Mouse (Mus musculus): Measurements from ENCODE around the gene Sun1. TPM values are rescaled to one million over a fixed set of nuclear protein-coding genes. Genes with fewer than 3 reads are reported as not detected.

The Sun1 gene
- total RNA-seq, 2 experiments from 2014 or later = 109 to 132 TPM

DNA sequence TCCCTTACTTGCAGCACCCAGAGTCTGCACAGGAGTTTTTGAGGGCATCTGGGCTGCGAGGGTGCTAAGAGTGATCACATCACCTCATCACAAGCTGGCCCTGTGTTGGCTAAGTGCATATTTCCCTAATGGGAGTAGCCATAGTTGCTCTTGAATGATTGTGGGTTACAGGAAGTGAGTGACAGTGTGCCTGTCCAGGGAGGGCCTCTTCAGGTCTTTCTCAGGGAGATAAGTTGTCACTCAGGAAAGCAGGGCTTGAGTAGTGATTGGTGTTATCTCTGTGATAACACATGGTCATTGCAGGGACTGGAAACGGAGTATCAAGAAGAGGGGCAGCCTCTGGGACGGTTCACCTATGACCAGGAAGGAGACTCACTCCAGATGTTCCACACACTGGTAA lies 47.3 kb downstream of the Sun1 start:
- DNase-seq (ENCODE audit: low spot score in 2 of 2) = no peak

DNA sequence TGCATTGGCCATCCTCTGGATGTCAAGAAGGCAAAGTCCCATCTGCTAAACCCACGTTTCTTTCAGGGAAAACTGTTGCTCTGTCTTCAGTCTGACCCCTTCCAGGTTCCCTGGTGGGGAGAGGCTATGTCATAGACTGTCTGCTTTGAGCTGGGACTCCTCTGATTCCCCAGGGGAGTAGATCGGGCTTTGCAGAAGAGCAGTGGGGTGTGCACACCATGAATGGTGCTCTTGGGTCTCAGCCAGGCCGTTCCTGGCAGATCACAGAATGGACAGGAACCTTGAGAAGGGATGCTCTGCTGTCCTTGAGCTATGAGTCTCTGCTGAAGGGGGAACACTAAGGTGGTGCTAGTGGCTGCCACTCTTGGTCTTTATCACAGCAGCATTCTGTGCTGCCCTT lies 48.4 kb downstream of the Sun1 start:
- DNase-seq (ENCODE audit: low spot score in 2 of 2) = no peak

DNA sequence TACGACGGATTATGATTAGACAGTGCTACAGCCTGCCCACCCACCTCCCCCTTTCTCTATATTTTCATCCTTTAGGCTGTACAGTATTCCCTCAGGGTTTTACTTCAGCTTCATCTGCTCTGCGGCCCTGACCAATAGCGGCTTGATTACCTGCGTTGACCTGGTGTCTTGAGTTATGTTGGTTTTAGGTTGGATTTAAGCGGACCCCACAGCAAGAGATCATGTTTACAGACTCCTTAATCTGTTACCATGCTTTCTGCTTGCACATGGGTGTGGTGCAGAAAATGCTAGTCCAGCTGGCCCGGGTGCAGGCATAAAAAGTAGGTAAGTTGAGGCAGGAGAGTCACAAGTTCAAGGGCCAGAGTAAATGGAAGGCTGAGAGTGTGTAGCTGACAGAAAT lies 50.8 kb downstream of the Sun1 start:
- no peak for DNase-seq (ENCODE audit: low spot score in 2 of 2)

DNA sequence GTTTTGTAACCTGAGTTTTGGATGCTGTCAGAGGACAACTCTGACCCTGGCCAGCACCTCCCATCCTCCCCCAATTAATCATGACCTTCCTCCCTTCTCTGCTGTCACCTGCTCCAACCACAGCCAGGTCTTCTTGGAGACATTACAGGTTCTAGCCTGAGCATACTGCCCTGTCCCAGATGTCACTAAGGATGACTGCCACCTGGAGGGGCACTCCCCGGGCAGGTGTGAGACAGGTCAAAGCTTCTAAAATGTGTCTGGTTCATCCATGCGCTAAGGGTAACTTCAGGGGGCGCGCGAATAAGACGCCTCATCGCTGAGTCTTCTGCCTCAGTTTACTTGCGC lies 51.3 kb downstream of the Sun1 start:
- no peak for DNase-seq (ENCODE audit: low spot score in 2 of 2)

DNA sequence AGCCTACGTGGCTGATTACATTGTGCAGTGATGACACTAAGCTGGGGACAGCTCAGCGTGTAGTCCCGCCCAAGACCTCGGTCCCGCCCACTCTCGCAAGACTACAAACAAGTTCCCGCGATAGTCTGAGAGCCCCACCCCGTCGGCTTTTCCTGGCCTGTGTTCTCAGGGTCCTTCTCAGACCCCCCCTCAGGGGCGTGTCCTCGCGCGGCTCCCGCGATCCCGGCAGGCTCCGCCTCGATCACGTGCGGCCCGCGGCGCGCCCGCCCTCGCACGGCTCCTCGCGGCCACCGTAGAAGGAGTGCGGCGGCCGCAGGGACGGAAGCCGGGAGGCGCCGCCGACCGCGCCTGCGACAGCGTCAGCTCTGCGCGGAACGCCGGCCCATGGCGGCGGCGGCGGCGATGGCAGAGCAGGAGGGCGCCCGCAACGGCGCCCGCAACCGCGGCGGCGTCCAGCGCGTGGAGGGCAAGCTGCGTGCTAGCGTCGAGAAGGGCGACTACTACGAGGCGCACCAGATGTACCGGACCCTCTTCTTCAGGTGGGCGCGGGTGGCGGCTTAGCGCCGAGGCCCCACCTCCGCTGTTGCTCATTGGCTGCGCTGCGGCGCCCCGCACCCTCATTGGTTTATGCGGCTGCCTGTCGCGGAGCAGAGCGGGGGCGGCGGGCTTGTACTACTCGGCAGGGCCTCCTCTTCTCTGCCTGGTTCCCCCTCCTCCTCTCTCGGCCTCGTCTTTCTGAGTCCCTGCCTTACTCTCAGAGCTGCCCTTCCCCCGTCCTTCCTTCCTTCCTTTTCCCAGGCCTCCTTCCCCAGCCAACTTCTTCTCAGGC lies 51.9 kb downstream of the Sun1 start, which contains the start of gene Get4:
Get4 (plus strand) TSS at position 244 of the 829 bp plus-strand sequence.
- DNase-seq (ENCODE audit: low spot score in 2 of 2) = peak; percentile 94 to 97

DNA sequence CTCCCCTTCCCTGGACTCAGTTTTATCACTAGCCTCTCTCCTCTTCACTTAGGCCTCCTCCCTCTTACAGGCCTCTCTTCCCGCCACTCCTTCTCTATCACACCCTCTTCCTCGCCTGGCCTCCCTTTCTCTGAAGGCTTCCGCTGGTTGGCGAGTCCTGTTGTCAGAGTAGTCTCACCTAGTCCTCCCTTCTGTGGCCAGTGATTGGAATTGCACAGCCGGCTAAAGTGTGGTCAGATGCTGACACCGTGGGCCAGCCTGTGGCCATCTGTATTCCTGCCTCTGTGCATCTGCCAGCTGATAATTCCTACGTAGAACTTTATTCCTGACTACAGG lies 52.4 kb downstream of the Sun1 start:
- DNase-seq (ENCODE audit: low spot score in 2 of 2) = no peak

GRCm38 (mm10) chr5:139253301-139253741 lies 52.9 kb downstream of the Sun1 start:
- no peak for DNase-seq (ENCODE audit: low spot score in 2 of 2)

GRCm38 (mm10) chr5:139254938-139255337 lies 54.5 kb downstream of the Sun1 start:
- DNase-seq (ENCODE audit: low spot score in 2 of 2) = no peak

DNA sequence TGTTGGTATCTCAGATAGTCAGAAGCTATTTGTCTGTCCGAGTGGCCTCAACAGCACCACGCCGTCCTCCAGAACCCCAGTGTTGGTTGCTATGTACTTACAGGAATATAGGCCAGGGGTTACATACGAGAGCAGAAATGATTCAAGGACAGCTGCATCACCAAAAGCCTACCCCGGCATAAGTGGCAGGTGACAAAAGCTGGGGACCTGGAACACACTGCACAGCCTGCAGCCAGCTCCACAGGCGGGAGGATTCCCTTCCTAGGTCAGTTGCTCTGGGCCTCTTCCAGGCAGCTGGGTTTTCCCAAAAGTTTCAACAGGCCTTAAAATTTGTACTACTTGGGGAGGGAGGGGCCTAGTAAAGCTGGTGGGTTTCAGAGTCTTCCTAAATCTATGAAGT lies 55.3 kb downstream of the Sun1 start:
- no peak for DNase-seq (ENCODE audit: low spot score in 2 of 2)

- no peak for DNase-seq (ENCODE audit: low spot score in 2 of 2)
These were observed 55.9 kb downstream of the Sun1 start for GRCm38 (mm10) chr5:139256211-139256765.

DNA sequence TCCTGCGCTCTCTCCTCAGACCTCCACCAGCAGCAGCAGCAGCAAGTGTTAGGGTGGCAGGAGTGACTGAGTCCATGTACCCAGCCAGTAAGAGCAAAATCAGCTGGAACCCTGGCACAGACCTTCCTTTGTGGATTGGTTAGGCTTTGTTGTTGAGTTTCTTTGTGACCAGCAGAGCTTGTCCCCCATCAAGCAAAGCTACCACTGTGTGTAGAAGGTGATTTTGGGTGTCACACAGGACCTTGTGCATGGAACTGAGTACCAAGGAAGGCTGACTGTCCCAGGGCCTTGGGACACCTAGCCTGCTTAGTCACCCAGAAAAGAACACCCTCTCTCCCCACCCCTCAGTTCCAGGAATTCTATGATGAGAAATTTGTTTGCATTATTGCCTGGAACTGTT lies 56.8 kb downstream of the Sun1 start:
- DNase-seq (ENCODE audit: low spot score in 2 of 2) = no peak

GRCm38 (mm10) chr5:139257818-139258217 lies 57.4 kb downstream of the Sun1 start:
- no peak for DNase-seq (ENCODE audit: low spot score in 2 of 2)

DNA sequence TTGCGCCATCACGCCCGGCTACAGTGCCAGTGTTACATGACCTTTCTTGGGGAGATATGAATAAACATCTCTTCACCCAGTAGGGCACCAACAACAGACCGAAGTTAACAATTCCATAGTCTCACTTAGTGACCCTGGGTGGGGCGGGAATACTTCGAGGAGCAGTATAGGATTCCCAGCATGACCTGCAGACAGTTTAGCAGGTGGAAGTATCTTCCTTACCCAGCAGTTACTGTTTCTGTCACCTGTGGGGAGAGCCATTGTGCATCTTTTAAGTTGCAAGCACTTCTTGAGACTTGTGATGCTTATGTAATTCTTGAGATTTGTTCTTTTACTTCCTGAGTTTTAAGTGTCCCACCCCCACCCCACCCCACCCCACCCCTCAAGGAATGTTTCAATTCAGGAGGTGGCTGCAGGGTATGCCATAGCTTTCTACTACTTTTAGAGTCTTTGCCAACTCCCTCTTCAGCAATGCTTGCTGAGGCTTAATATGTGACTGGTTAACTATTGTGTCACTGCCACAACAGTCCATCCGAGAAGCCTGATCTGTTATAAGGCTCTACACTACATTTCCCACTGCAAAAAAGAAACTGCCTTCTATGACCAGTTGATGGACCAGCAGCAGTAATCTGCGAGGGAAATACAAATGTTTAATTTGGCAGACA lies 58.1 kb downstream of the Sun1 start:
- DNase-seq (ENCODE audit: low spot score in 2 of 2) = no peak

DNA sequence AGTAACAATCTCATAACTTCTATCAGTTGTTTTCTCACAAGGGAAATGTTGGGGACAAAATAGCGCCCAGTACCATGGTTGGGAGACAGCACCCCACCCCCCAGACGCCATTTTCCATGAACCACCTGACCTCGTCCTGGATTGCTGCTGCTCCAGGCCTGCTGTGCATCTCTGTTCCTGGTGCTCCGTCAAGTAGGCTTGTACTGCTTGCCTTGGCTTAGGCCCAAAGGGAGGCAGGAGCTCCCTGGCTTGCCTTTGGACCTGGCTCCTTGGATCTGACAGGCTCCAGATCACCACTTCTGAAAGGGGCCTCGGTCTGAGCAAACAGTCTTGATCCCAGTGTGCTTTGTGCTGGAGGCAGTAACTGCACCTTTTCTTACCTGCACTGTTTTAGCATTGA lies 59.4 kb downstream of the Sun1 start:
- no peak for DNase-seq (ENCODE audit: low spot score in 2 of 2)

DNA sequence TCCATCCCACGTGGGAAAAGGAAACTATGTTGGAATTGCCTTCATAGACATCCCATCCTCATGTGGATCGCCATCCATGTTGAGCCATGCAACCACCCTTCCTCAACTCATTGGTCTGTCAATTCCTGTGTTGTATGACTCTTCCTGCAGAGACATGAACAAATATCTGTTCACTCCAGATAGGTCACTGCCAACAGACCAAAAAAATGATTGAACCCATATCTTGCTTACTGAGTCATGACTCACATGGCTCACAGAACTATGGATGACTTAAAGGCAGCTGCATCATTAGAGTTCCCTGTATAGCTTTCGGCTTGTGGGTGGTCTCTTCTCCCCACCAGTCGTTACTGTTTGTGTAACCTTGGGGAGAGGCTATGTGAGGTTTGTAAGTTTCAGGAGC lies 61.0 kb downstream of the Sun1 start:
- DNase-seq (ENCODE audit: low spot score in 2 of 2) = no peak

DNA sequence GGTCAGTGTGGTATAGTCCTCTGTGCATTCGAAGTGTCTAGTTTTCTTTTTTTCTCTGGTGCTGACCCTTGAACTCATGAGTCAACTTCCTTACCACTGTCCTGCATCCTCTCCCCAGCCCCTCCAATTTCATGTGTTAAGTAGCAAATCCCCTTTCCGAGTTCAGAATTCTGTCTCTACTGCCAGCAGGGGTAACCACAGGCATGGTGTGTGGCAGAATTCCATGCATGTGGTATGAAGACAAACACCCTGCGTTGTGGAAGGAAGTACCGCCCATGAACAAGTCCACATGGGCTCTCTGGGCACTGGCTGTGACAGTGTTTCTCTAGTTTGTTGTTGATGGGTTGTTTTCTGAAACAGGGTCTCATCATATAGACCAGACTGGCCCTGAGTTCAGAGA lies 67.2 kb downstream of the Sun1 start:
- no peak for DNase-seq (ENCODE audit: low spot score in 2 of 2)

DNA sequence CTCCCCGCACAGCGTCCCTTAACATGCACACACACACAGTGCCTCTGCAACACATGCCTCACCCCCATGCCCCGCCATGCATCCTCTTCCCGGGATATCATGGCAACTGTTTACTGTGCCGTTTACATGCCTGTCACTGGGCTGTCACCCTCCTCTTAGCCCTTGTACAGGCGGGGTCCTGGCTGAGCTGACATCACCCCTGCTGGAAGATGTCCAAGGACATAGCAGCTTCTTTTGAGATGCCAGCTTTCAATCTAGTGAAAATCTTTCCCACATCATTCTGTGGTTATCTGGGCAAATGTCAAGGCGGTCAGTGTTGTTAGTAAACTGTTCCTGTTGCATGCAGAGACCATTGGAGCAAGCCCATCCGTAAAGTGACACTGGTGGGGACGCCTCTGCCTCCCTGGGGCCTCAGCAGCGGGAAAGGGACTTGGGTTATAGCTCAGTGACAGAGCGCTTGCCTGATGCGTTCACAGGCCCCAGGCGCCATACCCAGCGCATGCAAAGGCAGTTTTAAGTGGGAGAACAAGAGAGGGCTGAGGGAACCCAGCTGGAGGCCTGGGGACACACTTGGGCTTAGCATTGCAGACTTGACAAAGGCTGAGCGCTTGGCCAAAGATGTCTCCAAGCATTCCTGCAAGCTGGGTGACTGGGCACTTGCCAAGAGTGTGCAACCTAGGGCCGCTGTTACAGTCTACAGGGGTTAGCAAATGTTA lies 70.5 kb downstream of the Sun1 start:
- no peak for DNase-seq (ENCODE audit: low spot score in 2 of 2)

DNA sequence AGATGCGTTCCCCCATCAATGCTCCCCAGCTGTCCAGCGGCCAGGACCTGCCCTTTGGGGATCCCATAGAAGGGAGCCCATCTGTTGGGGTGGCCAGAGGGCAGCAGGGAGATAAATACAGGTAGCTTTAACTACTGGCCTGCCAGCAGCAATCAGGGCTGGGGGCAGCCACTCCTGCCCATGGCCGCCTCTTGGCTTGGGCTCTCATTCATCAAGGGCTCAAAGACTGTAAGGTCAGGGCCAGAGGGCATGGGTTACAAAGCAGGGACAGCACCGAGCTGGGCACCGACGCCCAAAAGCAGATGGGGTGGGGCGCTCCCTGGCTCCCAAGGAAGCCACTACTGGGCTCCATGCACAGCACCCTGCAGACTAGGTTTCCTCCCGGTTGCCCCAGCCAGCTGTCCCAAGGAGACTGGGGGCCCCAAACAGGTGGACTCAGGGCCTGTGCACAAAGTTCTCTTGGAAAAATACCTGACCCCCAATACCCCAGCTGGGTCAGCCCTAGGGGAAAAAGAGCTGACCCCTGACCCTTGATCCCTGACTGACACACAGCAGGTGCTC lies 71.6 kb downstream of the Sun1 start:
- no peak for DNase-seq (ENCODE audit: low spot score in 2 of 2)

DNA sequence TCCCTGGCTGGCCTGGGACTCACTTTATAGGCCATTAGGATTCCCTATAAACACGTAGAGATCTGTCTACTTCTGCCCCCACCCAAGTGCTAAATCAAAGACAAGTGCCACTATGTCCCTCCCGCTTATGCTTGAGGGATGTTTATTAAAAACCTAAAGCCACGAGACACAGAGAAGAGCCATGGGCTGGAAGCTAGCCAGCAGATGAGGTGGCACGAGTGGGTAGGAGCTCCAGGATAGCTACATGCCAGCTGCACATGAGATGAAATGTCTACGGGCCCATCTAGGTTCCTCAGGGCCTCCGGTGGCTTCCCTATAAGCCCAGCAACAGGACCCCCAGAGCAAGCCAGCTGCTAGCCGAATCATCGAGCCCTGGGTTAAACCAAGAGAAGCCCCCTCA lies 76.8 kb downstream of the Sun1 start:
- peak; percentile 65 to 67 for DNase-seq (ENCODE audit: low spot score in 2 of 2)

DNA sequence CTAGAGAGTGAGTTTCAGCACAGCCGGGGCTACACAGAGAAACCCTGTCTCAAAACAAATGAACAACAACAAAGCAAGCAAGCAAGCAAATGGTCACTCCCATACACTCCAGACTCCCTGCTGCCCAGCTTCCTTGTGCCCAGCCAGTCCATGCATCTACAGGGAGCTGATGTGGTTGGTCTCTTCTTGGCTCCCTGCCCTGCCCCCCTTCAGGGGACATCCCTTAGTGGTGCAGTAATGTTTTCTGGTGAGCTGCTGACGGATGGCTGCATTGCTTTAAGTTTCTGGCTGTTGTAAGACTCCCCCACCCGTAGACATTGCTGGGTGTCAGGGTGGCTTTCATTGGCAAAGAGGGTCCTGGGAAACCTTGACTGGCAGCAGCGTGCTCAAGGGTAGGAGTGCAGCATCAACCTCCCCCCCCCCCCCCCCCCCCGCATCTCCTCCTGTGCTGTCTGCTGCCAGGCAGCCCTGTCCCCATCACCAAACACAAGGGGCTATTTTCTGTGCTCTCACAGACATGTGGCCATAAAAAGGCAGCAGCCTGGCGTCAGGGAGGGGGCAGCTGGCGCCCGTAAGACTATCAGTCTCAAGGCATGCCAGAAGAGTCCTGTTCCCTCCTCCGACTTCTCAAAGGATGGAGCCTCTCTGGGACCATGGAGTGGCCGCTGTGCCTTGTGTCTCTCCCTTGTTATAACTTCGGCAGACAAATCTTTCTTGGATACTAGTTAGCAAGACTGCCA lies 81.1 kb downstream of the Sun1 start:
- no peak for DNase-seq (ENCODE audit: low spot score in 2 of 2)

- peak; percentile 85 to 91 for DNase-seq (ENCODE audit: low spot score in 2 of 2)
These were observed 81.8 kb downstream of the Sun1 start for GRCm38 (mm10) chr5:139282191-139282590.

Data from left cerebral cortex, adult 18-20 months (tissue).